Mouse (Mus musculus) spleen, adult 2 months (tissue): ENCODE measurements around the gene Fkbp15. TPM values are rescaled to one million over a fixed set of nuclear protein-coding genes. Genes with fewer than 3 reads are reported as not detected.

Experiments used
- DNase-seq, 2 experiments: peaks; one replicate each; pipeline versions ENCODE4 v3.0.0 to v3.0.0-alpha.2; 2012 to 2021; ENCODE audit warnings: low spot score in 2 of 2, low read depth in 1 of 2
- H3K27ac ChIP-seq: fragments of 200-500 bp; 2 replicates; pipeline ENCODE4 v1.5.1; 2012; ENCODE audit warnings: low read length, inconsistent platforms; ENCODE audit not compliant: insufficient read depth
- H3K27me3 ChIP-seq: fragments of 200-500 bp; 2 replicates; pipeline ENCODE4 v1.6.1; 2012; ENCODE audit warnings: mild to moderate bottlenecking, moderate library complexity, low read length, inconsistent platforms; ENCODE audit not compliant: control insufficient read depth, insufficient read depth
- H3K36me3 ChIP-seq: fragments of 200-500 bp; 2 replicates; pipeline ENCODE4 v1.6.1; 2012; ENCODE audit warnings: mild to moderate bottlenecking, low read length, inconsistent platforms; ENCODE audit not compliant: control insufficient read depth, insufficient read depth
- H3K4me1 ChIP-seq: fragments of 200-500 bp; 2 replicates; pipeline ENCODE4 v1.6.1; 2011; ENCODE audit warnings: inconsistent platforms; ENCODE audit not compliant: control insufficient read depth, insufficient read depth, insufficient read length
- H3K4me3 ChIP-seq: fragments of 200-500 bp; 2 replicates; pipeline ENCODE4 v1.5.1; 2011; ENCODE audit warnings: mild to moderate bottlenecking, inconsistent platforms; ENCODE audit not compliant: insufficient read depth, insufficient read length; ENCODE audit errors: extremely low read depth
- CTCF ChIP-seq: fragments of 200-500 bp; IDR thresholded peaks from 2 replicates; pipeline ENCODE4 v1.5.1; 2011; ENCODE audit warnings: mild to moderate bottlenecking, inconsistent platforms; ENCODE audit not compliant: insufficient read depth, insufficient read length, insufficient replicate concordance; ENCODE audit errors: extremely low read depth
- POLR2A ChIP-seq: fragments of 200-500 bp; IDR thresholded peaks from 2 replicates; pipeline ENCODE4 v1.6.1; 2011; ENCODE audit warnings: low read depth, low read length, inconsistent platforms
- whole genome bisulfite sequencing: fragments of 180-500 bp; shearing (Covaris S2); methylation state at CpG from one replicate; pipeline ENCODE4 v1.1.7; 2018; 5-methylcytosine and 5-hydroxymethylcytosine counted together
- polyA plus RNA-seq: library from polyadenylated mRNA; depleted of rRNA; stranded (reverse); fragments of >200 nt; gene quantifications from 2 replicates; pipeline ENCODE4 v1.2.3, GENCODE M21; 2012

Gene Fkbp15
- polyA plus RNA-seq, 1 experiment, result 32.2 TPM

GRCm38 (mm10) chr4:62372818-62373520 is 12.6 kb upstream of the Fkbp15 start:
- Histone ChIP-seq H3K4me3 (no peak overlapping the region), H3K36me3 (no peaks in the 10 kb centered on the region), H3K27me3 (no peaks in the 10 kb centered on the region), H3K4me1 (no peaks in the 10 kb centered on the region; the same call in 1 of the 2 replicates), H3K27ac (no peak overlapping the region)
- TF ChIP-seq CTCF (no peak), POLR2A (no peak)
- no peak for DNase-seq
- WGBS, result 72% methylated on average over 9 of the region's 9 CpGs

GRCm38 (mm10) chr4:62372410-62372809 is 12.1 kb upstream of the Fkbp15 start:
- 92% methylated on average over 1 of the region's 1 CpGs for WGBS

GRCm38 (mm10) chr4:62369091-62369490 is 8.7 kb upstream of the Fkbp15 start:
- H3K27me3 ChIP-seq, result no peaks in the 10 kb centered on the region
- H3K36me3 ChIP-seq, result no peaks in the 10 kb centered on the region
- H3K4me1 ChIP-seq, result peaks cover 2% of the 10 kb centered on the region
- no peak for TF ChIP-seq CTCF
- no peak for TF ChIP-seq POLR2A
- no peak for DNase-seq
- H3K27ac ChIP-seq, result no peak overlapping the region
- WGBS, result 72% methylated on average over 3 of the region's 3 CpGs
- no peak overlapping the region for H3K4me3 ChIP-seq

More at GRCm38 (mm10) chr4:62372410-62372809, 12.1 kb upstream of the Fkbp15 start:
- no peak overlapping the region for H3K27ac ChIP-seq
- H3K36me3 ChIP-seq, result no peaks in the 10 kb centered on the region
- H3K27me3 ChIP-seq, result no peaks in the 10 kb centered on the region
- TF ChIP-seq POLR2A, result no peak
- no peaks in the 10 kb centered on the region; the same call in 1 of the 2 replicates for H3K4me1 ChIP-seq
- DNase-seq, result no peak
- H3K4me3 ChIP-seq, result no peak overlapping the region

- 27% methylated on average over 6 of the region's 6 CpGs for WGBS
- H3K4me3 ChIP-seq, result no peak overlapping the region
- no peaks in the 10 kb centered on the region for H3K36me3 ChIP-seq
- no peaks in the 10 kb centered on the region for H3K27me3 ChIP-seq
- peaks cover 2% of the 10 kb centered on the region for H3K4me1 ChIP-seq
- no peak for TF ChIP-seq POLR2A
- TF ChIP-seq CTCF, result no peak
- no peak overlapping the region for H3K27ac ChIP-seq
- DNase-seq, result peak in 1 of 2 experiments; percentile 12
These were observed 7.2 kb upstream of the Fkbp15 start for GRCm38 (mm10) chr4:62367586-62367985.

- Histone ChIP-seq H3K4me1 (peaks cover 2% of the 10 kb centered on the region), H3K27me3 (no peaks in the 10 kb centered on the region), H3K36me3 (no peaks in the 10 kb centered on the region), H3K27ac (no peak overlapping the region), H3K4me3 (no peak overlapping the region)
- 88% methylated on average over 4 of the region's 4 CpGs for WGBS
- TF ChIP-seq POLR2A (no peak), CTCF (no peak)
- no peak for DNase-seq
These were observed 5.9 kb upstream of the Fkbp15 start for GRCm38 (mm10) chr4:62366291-62366690.

GRCm38 (mm10) chr4:62364299-62364698 is 4.0 kb upstream of the Fkbp15 start:
- H3K4me1 ChIP-seq, result peaks cover 6% of the 10 kb centered on the region
- TF ChIP-seq CTCF (no peak), POLR2A (no peak)
- H3K27me3 ChIP-seq, result no peaks in the 10 kb centered on the region
- DNase-seq, result no peak
- H3K27ac ChIP-seq, result no peak overlapping the region
- H3K4me3 ChIP-seq, result no peak overlapping the region
- no peaks in the 10 kb centered on the region for H3K36me3 ChIP-seq
- WGBS, result 95% methylated on average over 8 of the region's 8 CpGs

GRCm38 (mm10) chr4:62362437-62362836 is 2.1 kb upstream of the Fkbp15 start:
- no peak for TF ChIP-seq CTCF
- no peak for TF ChIP-seq POLR2A
- Histone ChIP-seq H3K4me1 (peaks cover 10% of the 10 kb centered on the region), H3K27ac (no peak overlapping the region), H3K27me3 (no peaks in the 10 kb centered on the region), H3K4me3 (no peak overlapping the region), H3K36me3 (no peaks in the 10 kb centered on the region)
- 39% methylated on average over 2 of the region's 2 CpGs for WGBS
- peak in 1 of 2 experiments; percentile 7 for DNase-seq
